Mouse (Mus musculus) heart, embryonic 13.5 days (tissue): ENCODE measurements at regions not wholly inside any gene's neighbourhood (a gene's known extent, or its start where the extent isn't known, plus 50 kb on each side); places are given as distances from the start of the nearest gene placed in this dataset.

Source experiments
- ATAC-seq: fragments of 200-750 bp; cut with Nextera tagmentation; 2 replicates; pipeline ENCODE4 v1.8.0; 2017; ENCODE audit warnings: moderate TSS enrichment; ENCODE audit not compliant: insufficient number of reproducible peaks, low FRiP score, low TSS enrichment; ENCODE audit errors: extremely low read depth
- H3K27ac ChIP-seq: fragments of 300-500 bp; sonication (generic); replicated peaks from 2 replicates; pipeline ENCODE4 v1.5.1; 2015; ENCODE audit warnings: moderate library complexity, mild to moderate bottlenecking, inconsistent platforms
- H3K27me3 ChIP-seq: fragments of 300-500 bp; sonication (generic); replicated peaks from 2 replicates; pipeline ENCODE4 v1.6.1; 2015; ENCODE audit warnings: mild to moderate bottlenecking, inconsistent platforms
- H3K36me3 ChIP-seq: fragments of 300-500 bp; sonication (generic); 2 replicates; pipeline ENCODE4 v1.6.1; 2015; ENCODE audit warnings: mild to moderate bottlenecking, inconsistent platforms
- H3K4me1 ChIP-seq: fragments of 300-500 bp; sonication (generic); 2 replicates; pipeline ENCODE4 v1.6.1; 2015; ENCODE audit warnings: inconsistent platforms
- H3K4me2 ChIP-seq: fragments of 300-500 bp; sonication (generic); 2 replicates; pipeline ENCODE4 v1.6.1; 2015; ENCODE audit warnings: inconsistent platforms, mild to moderate bottlenecking, moderate library complexity
- H3K4me3 ChIP-seq: fragments of 300-500 bp; sonication (generic); 2 replicates; pipeline ENCODE4 v1.5.1; 2015; ENCODE audit warnings: moderate library complexity, mild to moderate bottlenecking, inconsistent platforms
- H3K9ac ChIP-seq: fragments of 300-500 bp; sonication (generic); 2 replicates; pipeline ENCODE4 v1.6.1; 2015; ENCODE audit warnings: inconsistent platforms, mild to moderate bottlenecking, moderate library complexity
- H3K9me3 ChIP-seq: fragments of 300-500 bp; sonication (generic); 2 replicates; pipeline ENCODE4 v1.6.1; 2016; ENCODE audit warnings: inconsistent platforms
- WGBS: fragments of 180-500 bp; shearing (Covaris S2); methylation state at CpG from one replicate; pipeline ENCODE4 v1.1.7; 2015; ENCODE audit warnings: mixed read lengths; 5-methylcytosine and 5-hydroxymethylcytosine counted together

DNA sequence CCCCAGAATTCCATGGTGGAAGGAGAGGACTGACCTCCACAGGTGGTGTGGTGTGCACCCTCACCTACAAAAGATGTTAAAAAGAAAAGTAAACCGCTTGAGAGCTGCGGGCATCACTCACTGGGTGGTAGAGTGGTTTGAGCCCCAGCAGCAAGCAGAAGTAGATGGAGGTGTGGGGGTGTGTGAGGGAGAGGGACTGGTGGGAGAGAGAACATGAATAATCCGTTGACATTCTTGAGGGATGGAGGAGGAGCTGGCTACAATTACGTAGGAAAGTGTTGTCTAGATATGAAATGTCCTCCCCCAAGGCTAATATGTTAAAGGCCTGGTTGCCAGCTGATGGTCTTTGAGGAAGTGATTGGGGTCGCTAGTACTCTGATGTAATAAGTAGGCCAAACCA lies 123.2 kb upstream of the Foxn2 start:
- ATAC-seq: no peak
- WGBS: 61% methylated on average over 5 of the region's 5 CpGs
- H3K9ac ChIP-seq: no peak overlapping the region

GRCm38 (mm10) chr17:88317806-88318205 lies 122.7 kb upstream of the Foxn2 start:
- WGBS: 81% methylated on average over 7 of the region's 7 CpGs

More for the DNA sequence above, 123.2 kb upstream of the Foxn2 start:
- peaks cover 5% of the 10 kb centered on the region; the same call in 1 of the 2 replicates for H3K4me1 ChIP-seq
- no peak overlapping the region for H3K4me3 ChIP-seq
- no peak overlapping the region for H3K4me2 ChIP-seq
- H3K27me3 ChIP-seq: no peaks in the 10 kb centered on the region
- H3K36me3 ChIP-seq: no peaks in the 10 kb centered on the region
- peaks cover 7% of the 10 kb centered on the region; the same call in 1 of the 2 replicates for H3K9me3 ChIP-seq
- no peak overlapping the region for H3K27ac ChIP-seq

GRCm38 (mm10) chr17:88318207-88318791 lies 122.2 kb upstream of the Foxn2 start:
- Histone ChIP-seq H3K9ac (no peak overlapping the region), H3K27me3 (no peaks in the 10 kb centered on the region), H3K4me1 (peaks cover 5% of the 10 kb centered on the region; the same call in 1 of the 2 replicates), H3K4me3 (no peak overlapping the region), H3K27ac (no peak overlapping the region), H3K36me3 (no peaks in the 10 kb centered on the region), H3K4me2 (no peak overlapping the region), H3K9me3 (0 out of 2 replicates have a peak, but pooled peaks cover under 1% of the 10 kb centered on the region)
- no peak for ATAC-seq
- WGBS: 48% methylated on average over 16 of the region's 16 CpGs

More at GRCm38 (mm10) chr17:88317806-88318205, 122.7 kb upstream of the Foxn2 start:
- H3K36me3 ChIP-seq: no peaks in the 10 kb centered on the region
- H3K4me3 ChIP-seq: no peak overlapping the region
- no peak overlapping the region for H3K9ac ChIP-seq
- no peaks in the 10 kb centered on the region for H3K27me3 ChIP-seq
- H3K4me1 ChIP-seq: peaks cover 5% of the 10 kb centered on the region; the same call in 1 of the 2 replicates
- no peak overlapping the region for H3K4me2 ChIP-seq
- H3K27ac ChIP-seq: no peak overlapping the region
- ATAC-seq: no peak
- H3K9me3 ChIP-seq: peaks cover 6% of the 10 kb centered on the region; the same call in 1 of the 2 replicates

- Histone ChIP-seq H3K9ac (no peak overlapping the region), H3K27me3 (no peaks in the 10 kb centered on the region), H3K4me2 (no peak overlapping the region), H3K36me3 (no peaks in the 10 kb centered on the region), H3K27ac (no peak overlapping the region), H3K9me3 (no peaks in the 10 kb centered on the region), H3K4me1 (peaks cover 5% of the 10 kb centered on the region; the same call in 1 of the 2 replicates), H3K4me3 (no peak overlapping the region)
- ATAC-seq: no peak
- WGBS: 70% methylated on average over 5 of the region's 5 CpGs
Observed at GRCm38 (mm10) chr17:88318936-88319335, 121.6 kb upstream of the Foxn2 start.

DNA sequence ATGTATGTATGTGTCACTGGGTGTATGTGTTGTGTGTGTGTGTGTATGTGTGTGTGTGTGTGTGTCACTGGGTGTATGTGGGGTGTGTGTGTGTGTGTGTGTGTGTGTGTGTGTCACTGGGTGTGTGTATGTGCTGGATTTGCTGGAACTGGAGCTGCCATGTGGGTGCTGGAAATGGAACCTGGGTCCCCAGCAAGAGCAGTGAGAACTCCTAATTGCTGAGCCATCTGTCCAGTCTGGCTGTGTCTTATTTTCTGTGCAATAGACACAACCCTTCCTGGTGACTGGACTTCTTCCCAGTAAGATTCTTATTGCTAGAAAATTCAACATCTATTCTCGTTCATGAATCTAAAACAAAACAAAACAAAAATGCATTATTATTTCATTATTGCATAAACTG lies 119.8 kb upstream of the Foxn2 start:
- no peak overlapping the region for H3K4me3 ChIP-seq
- whole genome bisulfite sequencing: 75% methylated on average over 1 of the region's 1 CpGs

GRCm38 (mm10) chr17:88325326-88325909 lies 115.1 kb upstream of the Foxn2 start:
- WGBS: 69% methylated on average over 14 of the region's 14 CpGs
- Histone ChIP-seq H3K4me3 (no peak overlapping the region), H3K36me3 (no peaks in the 10 kb centered on the region), H3K9me3 (0 out of 2 replicates have a peak, but pooled peaks cover 3% of the 10 kb centered on the region), H3K27me3 (no peaks in the 10 kb centered on the region), H3K9ac (no peak overlapping the region), H3K4me2 (no peak overlapping the region), H3K27ac (no peak overlapping the region), H3K4me1 (peaks cover 29% of the 10 kb centered on the region)
- no peak for ATAC-seq

More for the DNA sequence above, 119.8 kb upstream of the Foxn2 start:
- no peak overlapping the region for H3K27ac ChIP-seq
- H3K4me1 ChIP-seq: peaks cover 5% of the 10 kb centered on the region; the same call in 1 of the 2 replicates
- no peaks in the 10 kb centered on the region for H3K36me3 ChIP-seq
- ATAC-seq: no peak
- H3K9ac ChIP-seq: no peak overlapping the region
- no peaks in the 10 kb centered on the region for H3K9me3 ChIP-seq
- no peak overlapping the region for H3K4me2 ChIP-seq
- H3K27me3 ChIP-seq: no peaks in the 10 kb centered on the region

DNA sequence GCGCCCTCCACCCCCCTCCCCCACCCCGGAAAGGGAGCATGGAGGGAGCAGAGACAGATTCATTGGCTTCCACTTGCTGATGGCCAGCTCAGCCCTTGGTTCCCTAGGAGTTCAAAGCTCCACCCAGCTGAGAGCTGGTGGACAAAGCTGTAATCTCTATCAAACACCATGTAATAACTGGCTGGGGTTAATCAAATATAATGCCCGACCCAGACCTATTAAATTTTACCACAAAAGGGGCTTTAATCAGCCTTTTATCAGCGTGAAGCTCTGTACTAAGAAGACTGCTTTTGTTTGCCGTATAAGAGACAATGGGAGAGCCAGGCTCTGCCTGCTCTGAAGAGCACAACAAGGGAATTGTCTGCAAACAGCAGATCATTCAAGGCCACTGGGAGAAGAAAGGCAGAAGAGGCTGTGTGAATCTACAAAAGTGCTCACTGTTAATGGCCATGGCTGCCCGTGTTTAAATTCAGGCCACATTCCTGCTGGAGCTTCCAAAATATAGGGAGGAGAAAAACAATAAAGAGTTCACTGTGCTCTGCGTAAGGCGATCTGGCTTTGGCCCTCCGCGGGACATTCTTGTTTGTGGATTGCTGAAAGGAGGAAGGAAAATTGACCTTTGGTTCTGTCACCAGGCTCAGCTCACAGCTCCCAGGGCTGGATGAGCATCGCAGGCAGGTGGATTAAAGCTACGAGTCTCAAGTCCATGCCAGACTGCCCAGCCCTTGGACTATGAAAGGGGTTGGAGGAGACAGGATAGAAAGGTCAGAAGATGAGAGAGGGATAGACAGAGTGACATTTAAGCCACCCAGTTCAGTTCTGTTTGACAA lies 114.4 kb upstream of the Foxn2 start:
- WGBS: 37% methylated on average over 12 of the region's 12 CpGs
- no peak overlapping the region for H3K27ac ChIP-seq
- no peak for ATAC-seq

GRCm38 (mm10) chr17:88326740-88327123 lies 113.8 kb upstream of the Foxn2 start:
- no peak for ATAC-seq

More for the DNA sequence above, 114.4 kb upstream of the Foxn2 start:
- H3K4me1 ChIP-seq: peaks cover 29% of the 10 kb centered on the region
- no peak overlapping the region for H3K9ac ChIP-seq
- no peak overlapping the region for H3K4me2 ChIP-seq
- no peak overlapping the region for H3K4me3 ChIP-seq
- no peaks in the 10 kb centered on the region for H3K36me3 ChIP-seq
- no peaks in the 10 kb centered on the region for H3K27me3 ChIP-seq
- peaks cover 10% of the 10 kb centered on the region; the same call in 1 of the 2 replicates for H3K9me3 ChIP-seq

GRCm38 (mm10) chr17:88327791-88328190 lies 112.7 kb upstream of the Foxn2 start:
- H3K27ac ChIP-seq: no peak overlapping the region
- no peak overlapping the region for H3K9ac ChIP-seq
- 67% methylated on average over 8 of the region's 8 CpGs for WGBS
- no peak overlapping the region for H3K4me3 ChIP-seq
- H3K4me1 ChIP-seq: peaks cover 29% of the 10 kb centered on the region
- peaks cover 10% of the 10 kb centered on the region; the same call in 1 of the 2 replicates for H3K9me3 ChIP-seq
- H3K4me2 ChIP-seq: no peak overlapping the region
- H3K36me3 ChIP-seq: no peaks in the 10 kb centered on the region
- no peaks in the 10 kb centered on the region for H3K27me3 ChIP-seq
- no peak for ATAC-seq

More at GRCm38 (mm10) chr17:88326740-88327123, 113.8 kb upstream of the Foxn2 start:
- Histone ChIP-seq H3K9me3 (peaks cover 10% of the 10 kb centered on the region; the same call in 1 of the 2 replicates), H3K4me3 (no peak overlapping the region), H3K4me2 (no peak overlapping the region), H3K27ac (no peak overlapping the region), H3K36me3 (no peaks in the 10 kb centered on the region), H3K4me1 (peaks cover 29% of the 10 kb centered on the region), H3K27me3 (no peaks in the 10 kb centered on the region), H3K9ac (no peak overlapping the region)
- 77% methylated on average over 4 of the region's 4 CpGs for WGBS

GRCm38 (mm10) chr17:88328807-88329206 lies 111.7 kb upstream of the Foxn2 start:
- Histone ChIP-seq H3K36me3 (no peaks in the 10 kb centered on the region), H3K27ac (no peak overlapping the region)
- no peak for ATAC-seq

DNA sequence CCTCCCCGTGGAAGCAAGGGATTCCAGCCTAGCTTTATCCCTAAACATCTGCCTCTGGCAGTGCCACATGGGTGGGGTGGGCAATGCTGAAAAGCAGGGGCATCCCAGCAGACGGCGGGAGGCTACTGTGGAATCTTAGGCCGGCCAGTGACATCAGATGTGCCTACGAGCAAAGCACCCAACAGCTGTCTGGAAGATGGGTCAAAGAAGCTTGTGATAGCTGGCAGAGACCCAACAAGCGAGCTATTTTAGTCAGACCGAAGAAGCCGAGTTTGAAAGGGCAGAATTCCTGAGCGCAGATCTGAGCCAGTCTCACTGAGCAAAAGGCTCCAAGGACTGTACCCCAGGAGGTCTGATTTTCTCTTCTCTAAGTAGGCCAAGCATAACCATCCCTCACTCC lies 110.8 kb upstream of the Foxn2 start:
- 0 out of 2 replicates have a peak overlapping the region, but pooled peaks have one; percentile 34 for H3K27ac ChIP-seq
- no peak for ATAC-seq
- peak overlapping the region; percentile 35 for H3K4me2 ChIP-seq
- H3K27me3 ChIP-seq: no peaks in the 10 kb centered on the region
- no peak overlapping the region for H3K9ac ChIP-seq
- H3K4me1 ChIP-seq: peaks cover 29% of the 10 kb centered on the region
- peaks cover 10% of the 10 kb centered on the region; the same call in 1 of the 2 replicates for H3K9me3 ChIP-seq
- WGBS: 34% methylated on average over 9 of the region's 9 CpGs
- H3K36me3 ChIP-seq: no peaks in the 10 kb centered on the region
- no peak overlapping the region for H3K4me3 ChIP-seq

More at GRCm38 (mm10) chr17:88328807-88329206, 111.7 kb upstream of the Foxn2 start:
- no peak overlapping the region for H3K4me3 ChIP-seq
- peaks cover 29% of the 10 kb centered on the region for H3K4me1 ChIP-seq
- H3K9me3 ChIP-seq: peaks cover 10% of the 10 kb centered on the region; the same call in 1 of the 2 replicates
- no peak overlapping the region for H3K4me2 ChIP-seq
- no peaks in the 10 kb centered on the region for H3K27me3 ChIP-seq
- WGBS: 43% methylated on average over 8 of the region's 8 CpGs
- H3K9ac ChIP-seq: no peak overlapping the region
